Mouse (Mus musculus): ENCODE measurements at regions not wholly inside any gene's neighbourhood (a gene's known extent, or its start where the extent isn't known, plus 50 kb on each side); places are given as distances from the start of the nearest gene placed in this dataset.

DNA sequence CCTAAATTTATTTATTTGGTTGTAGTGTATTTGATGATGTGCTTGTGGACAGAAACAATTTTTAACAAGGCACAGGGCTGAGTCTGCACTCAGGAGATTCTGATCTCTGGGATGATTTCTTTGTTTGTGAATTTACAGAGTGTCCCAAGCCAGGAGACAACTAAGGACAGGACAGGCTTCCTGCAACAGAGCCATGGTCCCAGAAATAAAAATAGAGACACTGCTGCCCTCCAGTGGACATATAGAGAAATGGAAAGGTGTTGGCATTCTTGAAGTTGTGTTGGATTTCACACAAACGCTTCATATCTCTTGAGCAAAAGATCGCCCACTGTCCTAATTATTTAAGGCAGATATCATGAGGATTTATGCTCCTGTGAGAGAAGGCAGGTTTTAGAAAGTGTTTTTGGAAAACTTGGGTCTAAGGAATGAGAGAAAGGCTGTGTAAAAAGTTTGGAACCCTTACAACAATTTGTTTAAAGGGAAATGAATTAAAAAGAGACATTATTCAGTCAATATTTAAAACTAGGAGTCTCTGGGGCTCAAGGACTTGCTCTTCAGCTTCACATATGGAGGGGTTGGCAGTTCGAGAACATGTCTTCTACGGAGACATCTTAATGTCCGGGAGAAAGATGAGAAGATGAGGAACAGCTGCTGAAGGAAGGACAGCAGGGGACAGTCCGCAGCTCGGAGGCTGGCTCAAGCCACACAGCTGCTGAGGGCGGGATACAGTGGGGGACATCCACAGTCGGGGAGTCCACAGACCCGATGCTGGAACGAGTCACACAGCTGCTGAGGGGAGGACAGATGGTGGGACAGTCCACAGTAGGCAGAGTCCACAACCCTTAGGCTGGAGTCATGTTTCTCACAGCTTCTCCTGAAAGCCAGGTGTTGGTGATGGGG is 263.5 kb downstream of the Ankrd50 start:
- no peak for DNase-seq (ENCODE audit: low spot score)

DNA sequence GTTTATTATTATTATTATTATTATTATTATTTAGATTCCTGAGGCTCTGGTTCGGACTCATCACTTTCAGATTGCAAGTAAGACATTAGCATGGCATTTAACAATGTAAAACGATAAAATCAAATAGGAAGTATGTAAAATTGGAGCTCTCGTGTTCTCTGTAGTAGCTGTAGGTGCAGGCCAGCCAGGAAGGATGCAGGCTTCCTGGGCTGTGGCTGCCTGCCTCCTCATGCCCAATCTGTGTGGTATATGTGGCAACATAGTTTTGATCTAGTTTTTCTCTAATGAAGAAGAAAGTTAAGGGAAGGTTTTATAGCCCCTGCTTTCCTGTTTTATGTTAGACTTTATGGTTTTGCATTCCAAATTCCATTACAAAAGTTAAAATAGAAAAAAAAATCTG is 275.6 kb downstream of the Ankrd50 start:
- no peak for DNase-seq (ENCODE audit: low spot score)

DNA sequence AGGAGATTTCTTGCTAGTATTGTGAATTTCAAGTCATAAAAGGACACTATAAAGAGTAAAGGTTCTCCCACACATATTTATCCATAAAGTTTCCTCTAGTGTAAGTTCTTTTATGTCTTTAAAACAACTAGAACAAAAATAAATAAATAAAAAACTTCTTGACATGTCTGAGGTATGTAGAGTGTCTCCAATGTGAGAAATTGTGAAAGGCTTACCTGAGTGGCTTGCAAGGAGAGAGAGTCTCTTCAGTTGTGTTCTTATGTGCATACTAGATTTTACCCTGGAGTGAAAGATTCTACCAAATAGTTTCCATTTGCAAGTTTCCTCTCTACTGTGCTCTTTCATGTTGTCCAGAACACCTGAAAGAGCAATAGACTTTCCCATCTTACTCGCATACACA is 276.8 kb downstream of the Ankrd50 start:
- DNase-seq (ENCODE audit: low spot score), result no peak

DNA sequence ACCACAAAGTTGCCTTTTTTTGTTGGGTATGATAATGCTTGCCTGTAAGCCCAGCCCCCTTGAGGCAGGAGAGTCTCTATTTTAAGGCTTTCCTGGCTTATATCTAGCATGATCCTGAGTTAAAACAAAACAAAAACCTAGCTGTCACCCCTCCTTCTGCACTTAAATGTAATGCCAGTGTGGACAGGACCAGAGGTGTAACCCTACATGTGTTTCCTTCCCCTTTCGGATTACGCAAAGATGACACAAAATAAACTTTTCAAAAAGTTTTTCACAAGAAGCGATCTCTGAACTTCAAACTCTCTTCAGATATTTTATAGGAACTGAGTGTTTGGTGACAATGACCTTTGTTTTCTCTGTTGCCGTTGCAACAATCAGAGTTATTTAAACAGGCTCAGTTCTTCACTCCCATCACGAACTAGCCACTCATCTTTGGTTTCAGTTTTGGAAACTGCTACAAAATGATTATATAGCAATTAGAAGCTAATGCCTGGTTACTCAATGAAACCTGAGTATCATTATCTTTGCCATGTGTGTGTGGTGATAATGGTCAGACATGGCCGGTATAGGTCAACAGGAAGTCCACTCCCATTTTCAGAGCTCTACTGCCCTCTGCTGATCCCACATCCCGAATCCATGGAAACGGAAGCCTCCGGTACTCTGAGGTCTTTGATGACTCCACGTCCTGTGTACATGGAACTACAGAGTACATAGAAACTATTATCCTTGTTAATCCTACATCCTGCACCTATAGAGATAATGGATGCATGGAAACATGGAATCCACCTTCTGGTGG is 282.6 kb downstream of the Ankrd50 start:
- DNase-seq (ENCODE audit: low spot score), result no peak

DNA sequence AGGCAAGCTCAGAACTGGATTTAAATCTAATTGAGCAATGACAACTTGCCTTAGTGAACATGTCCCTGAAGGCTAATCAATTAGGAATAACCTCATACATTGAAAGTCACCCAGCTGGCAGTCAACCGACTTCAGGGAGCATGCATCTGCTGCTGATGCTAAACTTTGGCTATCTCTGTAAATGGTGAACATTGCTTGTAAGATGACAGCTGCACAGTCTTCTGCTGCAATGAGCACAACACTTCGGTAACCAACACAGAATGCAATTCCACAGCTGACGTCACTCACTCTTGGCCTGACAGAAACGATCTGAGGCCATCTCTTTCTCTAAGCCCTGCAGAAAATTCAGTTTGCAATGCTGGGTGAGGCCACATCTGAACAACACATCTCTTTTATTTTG is 290.6 kb downstream of the Ankrd50 start:
- no peak for DNase-seq (ENCODE audit: low spot score)

DNA sequence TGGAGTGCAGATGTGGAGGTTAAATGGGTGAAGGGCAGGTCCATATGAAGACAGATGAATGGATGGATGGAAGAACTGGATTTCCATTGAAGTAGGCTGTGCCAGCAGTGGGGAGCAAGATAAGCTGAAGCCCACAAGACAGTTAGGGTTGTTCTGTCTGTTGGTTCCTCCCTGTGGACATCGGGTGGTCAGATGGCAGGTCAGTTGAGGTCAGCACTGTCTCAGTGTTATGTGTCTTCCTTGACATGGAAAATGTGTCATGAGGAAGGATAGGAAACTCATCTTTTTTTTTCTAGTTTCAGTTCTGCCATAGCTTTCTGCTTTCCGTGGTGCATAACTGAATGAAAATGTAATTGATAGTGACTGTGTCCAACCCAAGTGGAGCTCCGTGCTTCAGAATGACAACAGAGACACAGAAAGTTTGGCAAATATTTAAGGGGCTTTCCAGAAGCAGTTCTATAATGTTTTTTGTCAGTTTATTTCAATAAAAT is 297.2 kb downstream of the Ankrd50 start:
- DNase-seq (ENCODE audit: low spot score), result no peak

DNA sequence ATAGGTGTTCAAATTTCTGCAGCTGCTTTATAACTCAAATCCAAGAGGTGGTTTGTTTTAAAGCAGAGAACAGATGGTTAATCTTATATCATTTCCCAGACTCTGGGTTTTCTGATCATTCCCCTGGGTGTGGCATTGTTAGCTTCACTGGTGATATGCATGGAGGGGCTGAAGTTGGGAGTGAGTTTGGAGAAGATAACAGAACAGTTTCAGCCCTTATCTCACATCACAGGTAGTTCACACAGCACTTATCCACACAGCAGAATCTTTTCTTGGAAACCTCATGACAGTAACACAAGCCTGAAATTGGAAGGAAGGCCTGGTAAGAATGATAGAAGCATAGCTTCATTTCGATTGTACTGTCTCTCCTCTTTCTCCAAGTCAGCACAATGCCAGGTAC is 298.1 kb downstream of the Ankrd50 start:
- DNase-seq (ENCODE audit: low spot score), result no peak

DNA sequence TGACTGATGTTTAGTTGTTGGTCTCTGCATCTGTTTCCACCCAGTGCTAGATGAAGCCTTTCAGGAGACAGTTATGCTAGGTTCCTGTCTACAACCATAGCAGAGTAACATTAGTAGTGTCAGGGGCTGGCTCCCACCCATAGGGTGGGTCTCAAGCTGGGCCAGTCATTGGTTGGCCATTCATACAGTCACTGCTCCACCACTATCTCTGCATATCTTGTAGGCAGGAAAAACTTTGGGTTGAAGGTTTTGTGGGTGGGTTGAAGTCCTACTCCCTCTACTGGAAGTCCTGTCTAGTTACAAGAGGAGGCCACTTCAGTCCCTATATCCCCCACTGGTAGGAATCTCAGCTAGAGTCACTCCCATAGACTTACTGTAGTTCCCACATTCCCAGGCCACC is 306.3 kb downstream of the Ankrd50 start:
- no peak for DNase-seq (ENCODE audit: low spot score)

DNA sequence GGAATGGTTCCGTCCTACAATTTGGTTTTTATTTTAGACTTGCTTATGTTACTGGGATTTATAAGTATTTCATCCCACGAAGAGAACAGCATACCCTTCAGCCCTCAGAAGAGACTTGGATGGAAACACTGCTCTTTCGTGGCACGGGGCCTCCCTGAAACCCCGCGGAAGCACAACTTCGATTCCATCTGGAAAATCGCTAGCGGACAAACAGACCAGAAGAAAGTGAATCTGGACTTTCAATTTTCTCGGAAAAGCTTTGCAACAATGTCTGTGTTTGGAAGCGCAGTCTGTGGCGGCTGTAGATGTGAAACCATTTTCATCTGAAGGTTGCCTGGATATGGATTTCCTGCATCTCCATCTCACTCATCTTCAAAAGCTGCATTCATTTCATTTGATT is 308.7 kb downstream of the Ankrd50 start:
- no peak for DNase-seq (ENCODE audit: low spot score)

DNA sequence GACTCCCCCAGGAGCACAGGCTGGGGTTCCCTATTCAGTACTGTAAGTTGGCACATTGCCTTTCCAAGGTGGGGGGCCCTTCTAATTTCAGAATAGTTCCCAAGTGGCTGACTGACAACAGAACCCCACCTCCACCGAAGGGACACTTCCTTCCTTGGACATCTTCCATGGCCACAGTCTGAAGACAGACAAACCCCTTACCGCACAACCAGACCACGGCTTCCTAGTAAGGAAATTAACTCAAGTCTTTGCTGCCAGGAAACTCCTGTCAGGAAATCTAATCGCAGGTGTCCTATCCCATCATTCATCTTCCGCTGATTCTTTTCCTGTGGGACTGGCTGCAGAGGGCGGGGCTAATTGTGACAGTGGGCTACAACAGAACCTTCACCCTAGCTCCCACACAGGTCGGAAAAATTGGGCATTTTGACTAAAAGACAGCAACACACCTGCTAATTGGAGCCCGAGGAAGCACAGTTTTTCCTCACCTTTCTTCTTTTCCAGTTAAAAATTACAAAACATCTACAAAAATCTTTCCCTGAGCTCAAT is 309.8 kb downstream of the Ankrd50 start:
- no peak for DNase-seq (ENCODE audit: low spot score)

DNA sequence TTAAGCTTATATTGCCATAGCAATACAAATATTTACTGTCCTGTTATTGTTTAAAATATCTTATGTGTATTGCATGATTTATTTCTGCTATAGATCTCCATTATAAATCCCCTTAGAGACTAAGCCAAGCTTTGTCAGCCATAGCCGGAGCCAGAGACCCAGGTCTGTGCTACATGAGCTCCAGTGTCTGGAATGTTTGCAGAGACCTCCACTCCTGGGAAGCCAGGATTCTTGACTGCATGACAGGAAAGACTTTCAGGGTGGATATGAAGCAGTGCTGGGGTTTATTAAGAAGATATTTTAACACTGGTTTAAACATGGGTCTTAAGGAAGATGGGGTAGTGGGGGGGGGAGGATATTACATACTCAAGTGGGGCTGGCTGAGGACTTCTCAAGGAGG is 332.2 kb downstream of the Ankrd50 start:
- no peak for DNase-seq (ENCODE audit: low spot score)

DNA sequence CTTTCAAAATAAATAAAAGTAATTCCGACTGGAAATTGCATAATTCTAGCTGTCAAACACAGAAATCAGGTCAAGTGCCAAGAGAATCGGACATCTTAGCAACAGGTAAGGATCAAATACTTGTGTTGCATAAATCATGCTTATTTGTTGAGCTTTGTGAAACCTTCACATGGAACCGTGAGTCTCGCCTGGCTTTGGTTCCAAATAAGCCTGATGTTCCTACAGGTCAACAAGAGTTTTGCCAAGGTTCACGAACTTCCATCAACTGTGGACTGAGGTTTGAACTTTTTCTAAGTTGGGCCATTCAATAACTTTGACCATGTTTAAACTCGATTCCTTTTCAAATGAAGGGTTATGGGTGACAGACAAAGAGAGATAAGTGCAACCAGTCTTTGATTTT is 332.8 kb downstream of the Ankrd50 start:
- DNase-seq (ENCODE audit: low spot score), result no peak

DNA sequence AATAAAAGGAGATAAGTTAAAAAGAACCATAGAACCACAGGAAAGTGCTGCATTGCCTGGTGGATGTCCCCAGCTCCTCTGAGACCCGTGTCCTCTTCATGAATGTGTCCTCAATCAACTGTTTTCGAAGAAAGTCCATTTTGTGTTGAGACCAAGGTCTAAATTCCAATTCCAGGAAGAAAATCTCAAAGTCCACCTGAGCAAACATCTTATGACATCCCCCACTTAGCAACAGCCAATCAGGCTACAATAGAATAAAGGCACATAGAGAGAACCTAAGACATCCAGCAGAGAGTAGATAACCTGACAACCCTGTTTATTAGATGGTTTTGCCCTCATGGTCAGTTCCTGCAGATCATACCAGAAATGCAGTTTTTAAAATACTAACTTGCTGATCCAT is 338.0 kb downstream of the Ankrd50 start:
- no peak for DNase-seq (ENCODE audit: low spot score)

DNA sequence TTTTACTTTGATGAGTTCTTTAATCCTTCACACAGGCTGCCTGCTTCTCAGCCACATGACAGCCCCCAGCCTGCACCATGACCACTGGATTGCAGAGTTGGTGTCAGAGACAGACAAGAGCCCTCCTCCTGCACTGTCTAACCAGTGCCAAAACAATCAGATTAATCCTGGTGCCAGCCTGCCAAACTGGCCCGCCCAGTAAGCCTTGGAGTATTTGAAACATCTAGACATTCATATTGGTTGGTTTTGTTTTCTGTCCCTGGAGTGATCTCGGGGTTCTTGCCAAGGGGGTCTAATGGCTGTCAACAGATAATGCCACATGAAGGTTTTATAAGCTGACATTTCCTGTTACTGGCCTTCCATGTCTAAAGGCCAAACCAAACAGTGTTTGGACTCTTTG is 339.2 kb downstream of the Ankrd50 start:
- no peak for DNase-seq (ENCODE audit: low spot score)

DNA sequence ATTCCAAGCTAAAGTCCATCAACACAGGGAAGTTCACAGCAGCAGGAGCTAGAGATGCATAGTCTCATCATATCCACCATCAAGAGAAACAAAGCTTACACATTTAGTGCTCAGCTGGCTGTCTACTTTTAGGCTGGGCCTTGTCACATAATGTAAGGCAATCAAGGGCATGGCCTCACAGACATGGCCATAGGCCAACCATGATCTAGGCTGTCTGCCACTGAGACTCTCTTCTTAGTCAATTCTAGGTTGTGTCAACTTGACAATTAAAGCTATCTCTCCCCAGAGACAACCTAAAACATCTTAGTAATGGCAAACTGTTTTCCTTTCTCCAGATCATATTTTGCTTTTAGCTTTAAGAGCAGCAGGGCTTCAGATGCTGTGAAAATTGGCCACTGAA is 340.0 kb downstream of the Ankrd50 start:
- DNase-seq (ENCODE audit: low spot score), result no peak

DNA sequence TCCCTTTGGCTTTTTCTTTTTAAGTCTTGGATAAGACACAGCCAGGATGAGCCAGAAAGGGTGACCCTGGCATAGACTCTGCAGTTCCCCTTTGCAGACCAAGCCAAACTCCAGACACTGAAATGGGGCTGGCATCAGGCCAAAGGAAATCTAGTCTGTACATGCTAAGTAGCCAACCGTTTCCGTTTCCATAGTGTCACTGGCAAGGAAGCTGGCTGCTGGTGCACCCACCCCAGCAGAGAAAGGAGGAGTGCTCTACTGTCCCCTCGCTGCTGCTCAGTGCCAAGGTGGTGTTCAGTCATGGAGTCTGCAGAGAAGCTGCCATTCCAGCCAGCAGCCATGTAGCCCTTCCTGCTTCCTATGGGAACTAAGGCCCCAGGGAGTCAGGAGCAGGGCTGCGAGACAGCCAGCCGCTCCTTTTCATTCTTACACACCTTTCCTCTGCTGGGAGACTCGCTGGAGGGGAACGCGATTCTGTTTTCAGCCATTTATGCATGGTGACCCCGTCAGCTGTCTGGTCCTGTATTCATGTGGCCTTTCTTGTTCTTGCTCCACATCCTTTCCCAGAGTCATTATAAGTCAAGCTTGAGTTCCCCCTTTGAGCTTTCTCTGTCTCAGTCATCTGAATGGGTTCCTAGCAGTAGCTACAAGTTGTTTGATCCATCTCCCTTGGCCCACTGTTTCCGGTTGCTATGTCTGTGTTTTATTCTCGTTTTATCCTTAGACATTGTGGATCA is 341.3 kb downstream of the Ankrd50 start:
- no peak for DNase-seq (ENCODE audit: low spot score)

DNA sequence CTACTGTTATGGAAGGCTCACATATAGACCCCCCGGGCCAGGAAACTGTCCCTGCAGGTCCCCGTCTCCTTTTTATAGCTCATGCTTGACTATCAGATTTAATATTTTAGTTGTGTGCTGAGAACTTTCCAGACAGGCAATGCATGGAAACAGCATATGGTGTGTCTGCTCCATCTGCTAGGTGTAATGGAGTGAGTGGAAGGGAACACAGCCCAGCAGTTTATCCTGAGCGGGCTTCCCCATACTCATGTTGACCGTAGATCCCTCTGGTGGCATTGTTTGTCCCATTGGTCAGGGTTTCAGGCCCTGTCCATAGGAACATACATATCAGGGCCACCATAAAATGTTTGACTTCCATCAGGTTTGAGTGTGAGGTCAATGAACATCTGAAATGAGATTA is 345.3 kb downstream of the Ankrd50 start:
- DNase-seq (ENCODE audit: low spot score), result no peak

DNA sequence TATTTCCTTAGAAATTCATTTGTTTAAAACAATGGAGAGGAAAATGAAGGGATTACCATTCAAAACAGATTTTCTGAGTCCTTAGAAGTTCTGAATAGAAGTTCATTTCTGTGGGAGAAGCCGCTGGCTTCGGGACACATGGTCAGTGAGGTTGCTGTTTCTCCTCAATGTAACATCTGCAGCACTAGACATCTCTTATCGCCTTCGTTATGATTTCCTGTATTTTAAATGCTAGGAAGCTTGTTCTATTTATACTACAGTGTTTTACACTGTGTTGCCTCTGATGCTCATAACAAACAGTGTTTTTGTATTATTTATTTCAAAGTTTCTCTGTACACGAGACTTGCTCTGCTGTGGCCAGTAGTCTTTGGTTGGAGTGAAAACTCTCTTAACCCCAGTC is 346.6 kb downstream of the Ankrd50 start:
- DNase-seq (ENCODE audit: low spot score), result no peak

DNA sequence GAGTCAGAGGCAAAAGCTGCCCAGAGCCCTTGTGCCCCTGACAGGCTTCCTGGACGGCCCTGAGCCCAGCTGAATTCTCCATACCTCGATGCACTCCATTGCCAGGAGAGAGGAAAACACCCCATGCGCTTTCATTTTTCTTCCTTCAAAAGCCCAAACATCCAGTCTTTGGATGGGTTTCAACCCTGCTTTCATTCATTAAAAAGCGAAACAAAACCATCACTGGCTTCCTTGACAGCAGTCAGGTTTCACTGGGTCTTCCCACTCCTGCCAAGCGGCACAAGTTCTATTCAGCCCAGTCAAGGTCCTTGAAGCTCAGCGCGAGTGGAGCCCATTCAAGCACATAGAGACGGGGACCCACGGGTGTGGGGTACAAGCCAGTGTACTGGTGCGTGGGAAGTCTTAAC is 348.8 kb downstream of the Ankrd50 start:
- DNase-seq (ENCODE audit: low spot score), result no peak

DNA sequence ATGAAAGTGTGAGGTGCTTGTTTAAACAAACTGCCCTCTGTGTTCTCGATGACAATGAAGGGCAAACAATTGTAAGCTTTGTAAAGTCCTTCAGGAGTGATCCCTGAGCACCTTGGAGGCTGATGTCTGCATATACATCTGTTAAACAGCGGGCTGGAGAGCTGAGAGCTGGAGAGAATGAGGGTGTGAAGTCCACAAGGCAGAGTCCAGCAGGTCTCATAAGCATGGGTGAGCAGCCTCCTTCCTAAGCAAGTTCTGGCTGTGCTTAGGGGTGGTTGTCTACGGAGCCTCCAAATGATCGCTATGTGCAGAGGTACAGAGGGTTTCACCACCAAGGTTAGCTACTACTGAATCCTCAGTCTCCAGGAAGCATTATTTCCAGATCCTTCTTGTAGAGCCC is 350.2 kb downstream of the Ankrd50 start:
- no peak for DNase-seq (ENCODE audit: low spot score)

DNA sequence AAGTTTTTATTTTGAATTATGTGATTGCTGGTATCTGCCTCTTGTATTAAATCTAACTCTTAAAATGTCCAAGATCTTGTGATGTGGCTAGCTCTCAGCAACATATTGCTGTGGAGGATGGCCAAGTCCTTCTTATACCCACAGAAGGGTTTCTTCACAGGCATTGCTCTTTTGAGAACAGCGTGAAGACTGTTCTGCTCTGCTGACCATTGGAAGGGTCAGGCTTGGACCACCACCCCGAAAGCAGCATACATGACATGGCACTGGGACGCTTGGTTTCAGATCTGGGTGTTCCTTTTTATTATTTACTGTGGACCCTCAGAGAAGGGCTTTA is 352.8 kb downstream of the Ankrd50 start:
- no peak for DNase-seq (ENCODE audit: low spot score)

DNA sequence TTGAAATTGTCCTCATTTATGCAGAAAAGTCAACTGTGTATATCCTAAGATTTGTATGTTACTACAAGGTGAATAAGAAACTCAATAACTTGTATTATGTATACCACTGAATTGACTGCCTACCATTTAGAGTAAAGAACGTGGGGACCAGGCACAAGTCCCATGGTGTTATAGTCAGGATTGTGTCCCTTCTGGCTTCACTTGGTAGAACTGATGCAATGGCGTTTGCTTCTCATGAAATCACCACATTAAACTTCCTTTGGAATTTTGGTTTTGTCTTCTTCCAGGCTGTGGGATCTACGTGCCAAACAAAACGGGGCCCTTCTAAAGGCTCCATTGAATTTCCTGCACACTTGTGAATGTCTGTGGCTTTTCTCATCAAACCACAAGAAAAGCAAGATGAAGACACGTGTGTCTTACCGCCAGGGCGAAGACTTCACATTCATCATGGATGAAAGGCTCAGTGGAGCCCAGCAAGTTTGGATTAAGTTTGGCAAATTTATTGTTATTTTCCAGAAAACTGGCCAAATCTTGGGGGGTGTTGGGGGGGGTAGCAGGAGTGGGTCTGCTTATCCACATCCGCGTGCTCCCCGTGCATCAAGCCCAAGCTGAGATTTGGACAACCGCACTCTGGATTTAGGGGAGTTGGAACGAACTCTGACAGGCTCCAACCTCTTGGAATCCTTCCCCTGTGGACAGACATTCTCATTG is 353.3 kb downstream of the Ankrd50 start:
- no peak for DNase-seq (ENCODE audit: low spot score)
